Mouse (Mus musculus): ENCODE measurements around the gene Gpcpd1.
A peak's percentile ranks its signal among the peaks of the same experiment; 100 is the strongest.

The Gpcpd1 gene

DNA sequence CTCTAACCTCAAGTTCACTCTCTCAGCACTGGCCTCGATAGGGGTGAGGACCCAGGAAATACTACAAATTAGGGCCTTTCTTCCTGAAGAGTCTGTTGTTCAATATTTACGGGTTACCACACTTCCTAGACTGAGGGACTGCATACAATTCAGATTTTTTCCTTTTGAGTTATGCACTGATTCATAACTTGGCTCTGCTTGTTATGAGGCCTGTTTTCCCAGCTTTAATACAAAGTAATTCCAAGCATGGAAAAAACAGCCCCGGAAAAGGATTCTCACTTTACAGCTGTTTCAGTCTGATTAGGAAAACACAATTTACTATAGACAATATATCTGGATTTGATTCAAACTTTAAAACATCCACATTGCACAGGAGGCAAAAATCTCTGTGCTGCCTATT is 1.5 kb downstream of the Gpcpd1 start:
- peak; percentile 60 for DNase-seq (ENCODE audit: inconsistent ontology term)

DNA sequence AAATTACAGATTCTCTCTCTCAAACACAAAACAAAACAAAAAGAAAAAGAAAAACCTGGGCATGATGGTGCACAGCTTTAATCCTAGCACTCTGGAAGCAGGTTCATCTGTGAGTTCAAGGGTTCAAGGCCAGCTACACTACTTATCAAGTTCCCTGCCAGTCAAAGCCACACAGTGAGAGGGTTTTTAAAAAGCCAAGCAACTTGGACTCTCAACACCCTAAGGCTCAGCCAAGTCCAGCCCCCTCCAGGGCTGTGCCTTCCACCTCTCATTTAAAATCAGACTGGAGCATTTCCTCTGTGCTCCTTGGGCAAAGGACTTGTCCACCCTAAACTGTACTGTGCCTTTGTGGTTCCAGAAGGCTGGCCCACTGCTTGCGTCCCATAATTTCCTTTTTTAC is 3.3 kb downstream of the Gpcpd1 start:
- no peak for DNase-seq (ENCODE audit: inconsistent ontology term)

DNA sequence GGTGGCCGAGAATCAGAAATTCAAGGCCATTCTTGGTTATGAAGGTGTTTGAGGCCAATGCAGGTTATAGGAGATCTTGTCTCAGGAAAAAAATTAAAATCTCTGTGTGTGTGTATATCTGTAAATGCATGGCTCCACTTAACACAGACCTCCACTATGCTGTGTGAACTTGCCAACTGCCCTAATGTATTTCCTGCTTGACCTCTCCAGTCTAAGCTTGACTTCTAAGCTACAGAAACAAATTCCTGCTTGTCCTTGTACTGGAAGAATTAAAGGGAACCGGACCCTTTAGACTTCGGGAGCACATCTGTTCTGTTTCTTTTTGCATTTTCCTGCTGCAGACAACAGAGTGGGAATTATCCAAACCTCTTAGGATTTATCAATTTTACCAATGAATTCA is 4.4 kb downstream of the Gpcpd1 start:
- DNase-seq (ENCODE audit: inconsistent ontology term), result no peak

DNA sequence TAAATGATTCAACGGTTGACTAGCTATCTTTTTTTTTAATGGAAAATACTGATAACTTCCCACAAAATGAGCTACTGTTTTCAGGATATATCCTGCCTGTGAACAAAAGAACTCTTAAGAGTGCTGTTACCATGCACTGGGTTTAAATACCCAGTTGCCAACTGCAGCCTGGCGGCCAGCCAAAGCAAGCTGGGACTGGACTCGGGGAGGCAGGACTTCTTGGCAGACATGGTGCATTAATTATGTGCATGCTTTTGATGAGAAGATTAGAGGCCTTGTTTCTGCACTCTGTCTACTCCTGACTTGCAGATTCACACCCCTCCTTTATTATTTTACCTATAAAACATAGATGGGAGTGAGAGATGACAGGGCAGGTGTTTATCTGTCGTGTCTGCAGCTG is 5.3 kb downstream of the Gpcpd1 start:
- DNase-seq (ENCODE audit: inconsistent ontology term), result peak; percentile 85

DNA sequence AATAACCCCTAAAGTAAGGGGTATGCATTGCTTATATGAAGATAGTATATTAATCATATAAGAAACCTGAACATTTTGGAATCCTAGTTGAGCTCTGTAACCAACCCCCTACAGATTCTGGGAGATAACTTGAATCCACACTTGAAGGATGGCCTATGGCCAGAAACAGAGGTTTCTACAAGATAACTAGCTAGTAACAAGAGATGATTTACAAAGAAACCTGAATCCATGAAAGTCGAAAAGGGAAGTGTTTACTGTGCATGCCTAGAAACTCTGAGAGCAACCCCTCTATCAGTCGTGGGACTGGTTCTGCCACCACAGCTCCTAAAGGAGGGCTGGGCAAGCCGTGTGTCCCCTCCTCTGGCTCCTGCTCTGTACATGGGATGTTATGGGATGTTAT is 7.8 kb downstream of the Gpcpd1 start:
- DNase-seq (ENCODE audit: inconsistent ontology term), result no peak

DNA sequence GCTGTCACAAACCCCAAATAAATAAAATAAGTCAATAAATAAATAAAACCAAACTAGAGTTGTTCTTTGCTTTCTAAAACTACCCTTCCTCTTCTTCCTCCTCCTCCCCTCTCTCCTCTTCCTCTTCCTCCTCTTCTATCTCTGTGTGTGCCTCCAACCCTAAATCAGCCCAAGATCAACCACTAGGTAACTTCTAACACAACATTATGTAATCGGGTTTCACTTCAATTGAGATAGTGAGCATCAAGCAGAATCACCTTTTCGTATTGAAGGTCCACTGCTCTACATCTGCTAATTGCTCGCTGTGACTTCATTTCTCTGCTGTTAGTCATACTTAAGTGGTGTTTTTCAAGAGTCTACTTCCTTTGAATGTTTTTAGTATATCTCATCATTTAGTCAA is 8.8 kb downstream of the Gpcpd1 start:
- DNase-seq (ENCODE audit: inconsistent ontology term), result no peak

DNA sequence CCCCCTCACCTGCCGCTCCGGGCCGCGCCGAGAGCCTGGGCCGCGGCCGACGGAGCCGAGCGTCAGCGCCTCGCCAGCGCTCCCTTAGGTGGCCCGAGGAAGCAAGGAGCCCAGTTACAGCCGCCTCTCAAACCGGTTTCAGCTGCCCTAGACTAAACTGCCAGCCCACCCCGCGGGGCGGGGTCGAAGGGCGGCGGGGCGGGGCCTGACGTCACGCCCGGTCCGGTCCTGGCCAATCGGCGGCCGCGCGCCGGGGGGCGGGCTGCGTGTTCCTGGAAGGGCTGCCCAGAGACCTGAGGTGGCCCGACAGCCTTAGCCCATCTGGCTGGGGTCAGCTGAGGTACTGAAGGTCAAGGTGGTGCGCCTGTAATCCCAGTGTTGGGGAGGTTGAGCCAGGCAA is 9.5 kb downstream of the Gpcpd1 start:
- peak; percentile 97 for DNase-seq (ENCODE audit: inconsistent ontology term)

DNA sequence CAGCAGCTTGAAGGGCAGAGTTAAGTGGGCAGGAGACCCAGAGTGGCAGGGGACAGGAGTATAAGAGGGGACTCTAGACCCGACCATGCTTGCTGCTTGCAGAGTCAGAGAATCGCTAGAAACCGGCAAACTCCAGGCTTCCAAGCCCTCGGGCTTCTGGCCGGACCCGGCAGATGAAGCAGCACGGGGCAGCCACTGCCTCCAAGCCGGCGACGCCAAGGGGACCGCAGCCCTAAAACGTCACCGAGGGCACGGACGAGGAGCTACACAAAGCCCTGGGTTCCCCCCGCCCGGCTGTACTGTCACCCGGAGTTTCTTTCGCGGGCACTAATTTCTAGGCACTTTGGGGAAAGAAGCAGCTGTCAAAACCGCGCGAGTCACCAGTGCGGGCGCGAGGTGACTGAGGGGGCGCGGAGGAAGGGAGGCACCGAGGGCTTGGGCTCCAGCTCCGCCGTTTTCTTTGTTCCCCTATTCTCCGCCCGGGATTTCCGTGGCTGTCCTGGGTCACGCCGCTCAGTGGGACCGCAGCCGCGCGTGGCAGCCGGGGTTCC is 10.0 kb downstream of the Gpcpd1 start:
- peak; percentile 77 for DNase-seq (ENCODE audit: inconsistent ontology term)

DNA sequence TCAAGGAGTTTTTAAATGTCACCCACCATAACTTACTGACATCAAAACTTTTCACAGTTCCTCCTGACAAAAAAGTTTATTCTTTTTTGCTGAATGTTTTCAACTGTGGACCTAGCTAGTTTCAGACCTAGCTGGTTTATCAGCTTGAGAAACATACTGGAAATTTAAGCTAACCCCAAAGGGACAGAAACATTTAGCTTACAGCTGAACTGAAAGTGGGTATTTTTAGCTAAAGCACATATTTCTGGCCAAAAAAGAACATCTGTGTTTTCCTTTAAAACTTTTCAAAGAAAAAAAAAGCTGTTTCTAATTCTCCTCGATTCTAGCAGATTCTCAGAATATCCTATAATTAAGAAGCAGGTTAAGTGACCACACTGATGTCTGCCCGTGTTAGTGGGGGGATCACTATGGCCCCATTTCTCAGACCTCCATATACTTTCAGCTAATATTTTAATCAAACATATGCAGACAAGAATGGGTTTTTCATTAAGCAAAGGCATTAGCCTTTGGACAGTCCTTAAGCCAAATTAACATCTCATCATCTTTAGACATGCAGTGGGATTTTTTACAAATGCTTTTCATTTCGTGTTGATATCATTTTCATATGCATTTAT is 10.9 kb downstream of the Gpcpd1 start:
- no peak for DNase-seq (ENCODE audit: inconsistent ontology term)

DNA sequence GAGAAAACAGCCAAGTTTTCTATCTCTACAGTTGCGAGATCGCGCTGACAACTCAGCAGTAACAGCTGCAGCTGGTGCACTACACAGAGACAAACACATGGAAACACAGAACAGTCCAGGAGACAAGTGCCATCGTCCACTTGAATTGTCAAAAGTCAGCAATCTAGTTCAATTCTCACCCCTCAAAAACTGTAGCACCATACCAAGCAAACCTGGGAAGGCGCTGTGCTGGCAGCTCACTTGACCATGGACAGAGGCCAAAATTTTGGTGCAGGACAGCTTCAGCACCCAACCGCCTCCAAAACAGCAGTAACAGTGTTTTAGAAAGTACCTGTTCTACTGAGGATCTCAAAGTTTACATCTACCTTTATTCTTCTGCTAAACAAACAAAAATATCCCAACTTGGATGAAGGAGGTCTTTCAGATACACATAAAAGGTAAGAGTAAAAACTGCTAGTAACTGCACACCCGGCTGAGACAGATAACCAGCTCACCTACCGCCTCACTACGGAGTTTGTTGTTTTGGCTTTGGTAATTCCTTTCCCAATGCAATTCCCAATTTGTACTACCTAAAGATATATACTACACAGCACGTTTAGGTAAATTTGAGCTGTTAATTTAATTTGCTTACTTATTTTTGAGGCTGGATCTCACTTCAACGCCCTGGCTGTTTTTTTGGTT is 11.6 kb downstream of the Gpcpd1 start:
- DNase-seq (ENCODE audit: inconsistent ontology term), result peak; percentile 43

DNA sequence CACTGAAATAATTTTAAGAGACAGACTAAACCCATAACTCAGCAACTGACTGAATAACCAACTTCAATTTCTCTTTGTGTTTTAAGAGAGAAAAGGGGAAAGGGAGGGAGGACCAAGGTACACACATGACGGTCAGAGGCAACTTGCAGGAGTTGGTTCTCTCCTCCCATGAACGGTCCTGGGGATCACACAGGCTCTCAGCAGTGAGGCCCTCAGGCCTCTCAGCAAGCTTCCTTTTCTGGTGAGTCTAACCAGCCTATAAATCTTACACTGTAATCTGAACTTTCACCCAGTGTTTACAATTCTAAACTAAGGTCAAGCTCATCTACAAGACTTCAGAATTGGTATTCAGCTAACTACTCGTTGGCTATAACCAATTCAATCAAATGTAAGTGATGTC is 12.3 kb downstream of the Gpcpd1 start:
- DNase-seq (ENCODE audit: inconsistent ontology term), result no peak

DNA sequence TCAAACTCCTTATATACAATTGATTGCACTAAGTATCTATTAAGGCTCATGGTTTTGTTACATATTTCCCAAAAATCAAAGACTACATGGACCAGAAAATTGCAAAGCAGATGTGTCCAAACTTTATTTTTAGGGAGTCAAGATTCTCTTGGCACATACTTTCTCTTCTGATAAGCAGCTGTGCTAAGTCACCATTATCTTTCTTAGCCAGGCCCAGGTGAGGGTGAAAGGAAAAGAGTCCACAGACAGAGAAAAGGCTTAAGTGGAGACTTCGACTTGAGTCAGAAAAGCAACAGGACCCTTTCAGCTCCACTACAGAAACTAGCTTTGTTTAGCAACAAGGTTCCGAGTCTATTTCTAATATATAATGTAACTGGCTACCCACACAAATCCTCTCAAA is 14.2 kb downstream of the Gpcpd1 start:
- DNase-seq (ENCODE audit: inconsistent ontology term), result no peak

DNA sequence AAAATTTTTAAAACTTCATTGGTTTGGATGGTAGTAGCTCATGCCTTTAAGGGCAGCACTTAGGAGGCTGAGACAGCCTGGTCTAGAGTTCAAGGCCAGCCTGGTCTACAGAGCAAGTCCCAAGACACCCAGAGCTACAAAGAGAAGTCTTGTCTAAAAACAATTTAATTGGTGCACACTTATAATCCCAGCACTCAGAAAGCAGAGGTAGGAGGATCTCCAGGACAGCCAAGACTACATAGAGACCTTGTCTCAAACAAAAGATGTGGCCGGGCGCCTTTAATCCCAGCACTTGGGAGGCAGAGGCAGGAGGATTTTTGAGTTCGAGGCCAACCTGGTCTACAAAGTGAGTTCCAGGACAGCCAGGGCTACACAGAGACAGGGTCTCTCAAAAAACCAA is 14.9 kb downstream of the Gpcpd1 start:
- DNase-seq (ENCODE audit: inconsistent ontology term), result no peak

DNA sequence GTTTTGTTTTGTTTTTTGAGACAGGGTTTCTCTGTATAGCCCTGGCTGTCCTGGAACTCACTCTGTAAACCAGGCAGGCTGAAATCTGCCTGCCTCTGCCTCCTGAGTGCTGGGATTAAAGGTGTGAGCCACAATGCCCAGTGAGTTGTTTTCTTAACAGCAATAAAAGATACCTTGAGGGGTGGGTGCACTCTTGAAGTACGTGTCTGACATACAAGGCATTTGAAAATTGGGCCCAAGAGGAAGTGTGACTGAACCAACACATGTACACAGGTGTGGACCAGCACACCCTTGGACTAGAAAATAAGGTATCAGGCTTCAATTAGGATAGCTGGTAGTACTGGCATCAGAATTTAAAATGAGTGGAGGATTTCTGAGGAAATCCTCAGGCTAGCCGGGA is 16.2 kb downstream of the Gpcpd1 start:
- DNase-seq (ENCODE audit: inconsistent ontology term), result no peak

DNA sequence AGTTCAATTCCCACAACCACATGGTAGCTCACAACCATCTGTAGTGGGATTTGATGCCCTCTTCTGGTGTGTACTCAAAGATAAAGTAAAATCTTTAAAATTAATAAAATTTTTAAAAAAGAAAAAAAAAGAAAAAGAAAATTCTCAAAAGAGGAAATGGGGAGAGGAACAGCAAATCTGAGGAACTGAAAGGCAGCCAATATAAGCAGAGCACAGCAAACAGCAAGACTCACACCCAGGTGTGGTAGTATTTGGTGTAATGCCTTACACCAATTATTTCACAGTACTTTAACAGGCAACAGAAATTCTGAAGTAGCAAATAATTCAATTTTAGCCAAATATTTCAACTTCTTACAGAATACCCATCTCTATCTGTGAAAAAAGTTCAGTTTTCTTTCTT is 16.7 kb downstream of the Gpcpd1 start:
- DNase-seq (ENCODE audit: inconsistent ontology term), result no peak

DNA sequence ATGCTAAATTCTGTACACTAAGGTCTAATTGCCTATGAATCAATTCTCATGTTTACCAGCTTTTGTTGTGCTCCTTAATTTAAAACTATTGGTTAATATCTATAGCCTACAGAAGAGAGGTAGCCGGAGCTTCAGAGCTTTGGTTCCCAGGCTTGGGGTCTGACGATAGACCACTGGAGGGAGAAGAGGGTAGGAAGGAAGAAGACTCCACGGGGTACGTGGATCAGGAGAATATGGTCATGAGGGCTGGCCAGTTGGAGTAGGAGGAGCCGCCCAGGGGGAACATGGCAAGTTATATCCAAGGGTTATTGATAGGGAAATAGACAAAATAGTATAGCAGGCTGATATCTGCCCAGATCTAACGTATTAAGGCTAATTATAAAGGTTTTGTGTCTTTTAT is 17.8 kb downstream of the Gpcpd1 start:
- no peak for DNase-seq (ENCODE audit: inconsistent ontology term)

DNA sequence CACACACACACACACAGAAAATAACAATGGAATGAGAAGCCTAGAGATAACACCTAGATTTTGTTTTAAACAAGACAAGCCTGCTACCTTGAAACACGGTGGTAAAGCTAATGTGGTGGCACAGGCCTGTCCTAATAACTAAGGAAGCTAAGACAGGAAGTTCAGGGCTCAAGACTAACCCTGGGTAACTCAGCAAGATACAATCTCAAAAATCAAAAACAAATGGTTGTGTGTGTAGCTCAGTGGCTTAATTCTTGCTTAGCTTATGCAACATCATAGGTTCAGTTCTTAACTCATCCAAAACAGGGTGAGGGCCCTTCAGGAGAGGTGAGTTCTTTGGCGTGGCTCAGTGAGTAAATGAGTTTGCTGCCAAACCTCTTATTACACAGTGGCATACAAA is 20.1 kb downstream of the Gpcpd1 start:
- no peak for DNase-seq (ENCODE audit: inconsistent ontology term)

DNA sequence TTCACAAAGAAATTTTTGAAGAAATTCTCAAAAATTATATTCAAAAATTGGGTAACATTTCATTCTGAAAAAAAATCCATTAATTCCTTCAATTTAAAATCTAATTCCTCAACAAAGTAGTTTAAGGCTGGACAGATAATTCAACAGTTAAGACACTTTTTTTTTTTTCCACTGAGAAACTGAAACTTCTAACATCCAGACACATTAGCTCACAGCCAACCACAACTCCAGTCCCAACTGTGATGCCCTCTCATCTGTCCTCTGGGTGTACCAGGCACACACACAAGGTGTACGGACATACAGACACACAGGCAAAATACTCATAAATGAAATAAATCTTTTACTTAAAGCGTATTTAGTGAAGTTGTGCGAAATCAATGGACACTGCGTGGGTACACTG is 25.7 kb downstream of the Gpcpd1 start:
- no peak for DNase-seq (ENCODE audit: inconsistent ontology term)

DNA sequence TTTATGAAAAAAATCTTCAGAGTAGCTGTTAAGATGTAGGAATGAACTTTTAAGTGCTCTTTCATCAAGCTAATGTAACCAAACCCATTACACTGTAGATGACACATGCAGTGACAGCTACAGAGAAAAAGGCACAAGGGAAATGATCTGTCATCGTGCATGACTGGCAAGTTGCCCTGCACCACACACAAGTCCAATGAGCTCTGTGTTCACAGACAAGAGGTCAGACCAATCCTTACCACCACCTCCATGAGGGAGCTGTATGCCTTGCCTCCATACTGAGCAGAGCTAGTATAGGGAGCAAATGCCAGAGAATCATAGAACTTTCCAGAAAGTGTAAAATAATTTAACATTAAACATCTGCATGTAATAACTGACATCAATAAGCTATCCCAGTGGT is 59.7 kb downstream of the Gpcpd1 start:
- DNase-seq (ENCODE audit: inconsistent ontology term), result no peak

DNA sequence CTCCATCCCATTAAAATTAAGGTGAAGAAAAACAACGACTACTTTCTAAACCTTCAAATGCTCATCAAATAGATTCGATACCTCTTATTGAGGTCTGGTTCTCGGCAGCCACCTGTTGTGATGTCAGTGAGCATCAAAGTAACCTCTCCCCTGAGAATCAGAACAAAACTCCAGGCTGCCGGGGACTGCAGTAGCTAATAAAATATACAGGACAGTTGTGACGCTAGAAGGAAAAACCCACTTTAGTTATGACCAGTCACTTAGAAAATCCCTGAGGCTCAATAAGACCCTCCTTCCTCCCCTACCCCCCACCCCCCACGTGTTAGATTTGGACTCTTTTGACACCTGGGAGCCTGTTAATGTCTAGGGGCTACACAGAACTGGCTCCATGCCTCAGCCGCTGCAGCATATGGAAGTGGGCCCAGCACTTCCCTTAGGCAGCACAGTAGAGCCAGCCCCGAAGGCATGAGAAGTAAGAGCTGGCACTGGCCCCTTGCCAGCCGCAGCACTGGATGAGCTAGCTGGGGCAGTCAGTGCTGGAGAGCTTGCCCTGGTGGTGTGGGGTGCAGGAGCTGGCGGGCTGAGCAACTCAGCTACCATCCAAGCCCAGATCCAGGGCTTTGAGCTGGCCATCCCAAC is 60.5 kb downstream of the Gpcpd1 start:
- no peak for DNase-seq (ENCODE audit: inconsistent ontology term)

DNA sequence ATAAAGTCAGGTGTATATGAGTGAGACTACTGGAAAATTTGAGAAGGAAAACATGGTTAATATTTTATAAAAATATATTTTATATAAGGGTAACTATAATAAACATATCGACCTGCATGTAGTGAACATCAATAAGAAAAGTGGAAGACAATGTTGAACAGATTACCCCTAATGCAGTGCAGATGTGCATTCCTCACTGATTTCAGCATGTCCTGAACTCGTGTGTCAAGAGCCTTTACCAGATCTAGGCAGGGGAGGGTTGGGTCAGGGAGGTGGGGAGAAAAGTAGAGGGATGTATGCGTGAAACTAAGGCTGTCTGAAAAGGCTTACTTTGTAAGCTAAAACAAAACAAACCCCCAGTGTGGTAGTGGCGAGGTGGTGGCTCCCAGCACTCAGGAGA is 61.4 kb downstream of the Gpcpd1 start:
- DNase-seq (ENCODE audit: inconsistent ontology term), result no peak

DNA sequence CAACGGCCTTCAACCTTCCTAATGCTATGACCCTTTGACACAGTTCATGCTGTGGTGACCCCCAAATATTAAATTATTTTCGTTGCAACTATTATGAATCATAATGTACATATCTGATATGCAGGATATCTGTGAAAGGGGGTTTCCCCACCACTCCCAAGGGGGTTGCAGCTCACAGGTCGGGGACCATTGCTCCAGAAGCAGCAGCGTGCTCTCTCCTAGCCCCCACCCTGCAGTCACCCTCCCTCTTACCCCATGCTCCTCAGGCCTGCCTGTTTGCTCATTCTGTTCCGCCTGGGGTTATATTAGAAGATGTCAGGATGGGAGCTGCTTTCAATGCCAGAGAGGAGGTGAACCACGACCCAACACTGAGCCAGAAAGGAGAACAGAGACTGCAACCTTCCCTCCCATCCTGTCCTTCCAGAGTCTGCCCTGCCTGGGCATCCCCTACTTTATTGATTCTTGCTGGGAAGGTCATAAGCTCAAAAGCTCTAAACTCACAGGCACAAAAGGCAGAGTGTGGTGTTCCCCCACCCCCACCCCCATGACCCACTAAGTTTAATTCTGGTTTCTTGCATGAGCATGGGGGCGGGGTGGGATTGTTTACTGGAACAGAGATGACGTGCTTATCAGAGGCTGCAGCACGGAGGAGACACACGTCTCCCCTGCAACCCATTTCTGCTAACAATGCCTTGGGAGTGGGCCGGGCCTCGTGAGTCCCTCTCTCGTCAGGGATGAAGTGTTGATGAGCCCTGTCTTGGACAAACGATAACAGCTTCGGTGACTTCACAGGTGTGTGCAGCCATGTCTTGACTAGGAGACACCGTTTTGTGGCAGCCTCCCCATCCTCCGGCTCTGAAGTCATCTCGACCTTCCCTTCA is 69.3 kb downstream of the Gpcpd1 start:
- DNase-seq (ENCODE audit: inconsistent ontology term), result no peak

Measured in Muller cell, postnatal 12 days (primary cell).